Mouse (Mus musculus) bone marrow, adult 2 months (tissue): ENCODE measurements at regions not wholly inside any gene's neighbourhood (a gene's known extent, or its start where the extent isn't known, plus 50 kb on each side); places are given as distances from the start of the nearest gene placed in this dataset.
A peak's percentile ranks its signal among the peaks of the same experiment; 100 is the strongest.

Experiments used
- H3K27ac ChIP-seq: fragments of 200-500 bp; 2 replicates; pipeline ENCODE4 v1.5.1; 2012; ENCODE audit warnings: low read depth, mild to moderate bottlenecking, control low read depth, inconsistent platforms, low read length; ENCODE audit not compliant: control insufficient read depth, poor library complexity, insufficient read depth
- H3K4me1 ChIP-seq: fragments of 200-500 bp; 2 replicates; pipeline ENCODE4 v1.6.1; 2011; ENCODE audit warnings: low read length; ENCODE audit not compliant: control insufficient read depth, insufficient read depth
- H3K4me3 ChIP-seq: fragments of 200-500 bp; replicated peaks from 2 replicates; pipeline ENCODE3; 2011; ENCODE audit warnings: mild to moderate bottlenecking, low read depth, low read length, control low read depth; ENCODE audit not compliant: control insufficient read depth
- CTCF ChIP-seq: fragments of 200-500 bp; IDR thresholded peaks from 2 replicates; pipeline ENCODE4 v1.5.1; 2011; ENCODE audit warnings: low read length, control low read depth; ENCODE audit not compliant: control insufficient read depth, insufficient read depth
- POLR2A ChIP-seq: fragments of 200-500 bp; IDR thresholded peaks from 2 replicates; pipeline ENCODE4 v1.6.1; 2011; ENCODE audit warnings: low read depth, mild to moderate bottlenecking, control low read depth, low read length, borderline replicate concordance; ENCODE audit not compliant: control insufficient read depth
- WGBS: fragments of 180-500 bp; shearing (Covaris S2); methylation state at CpG from one replicate; pipeline ENCODE4 v1.1.7; 2018; 5-methylcytosine and 5-hydroxymethylcytosine counted together

GRCm38 (mm10) chr6:140894467-140894866 is 165.4 kb downstream of the Gm11077 start:
- no peaks in the 10 kb centered on the region for H3K4me1 ChIP-seq
- H3K27ac ChIP-seq = no peak overlapping the region
- WGBS = 79% methylated on average over 11 of the region's 11 CpGs
- H3K4me3 ChIP-seq = no peak overlapping the region
- TF ChIP-seq CTCF = no peak

GRCm38 (mm10) chr6:140895441-140895840 is 166.4 kb downstream of the Gm11077 start:
- no peak for TF ChIP-seq POLR2A
- no peak for TF ChIP-seq CTCF
- Histone ChIP-seq H3K27ac (no peak overlapping the region), H3K4me3 (no peak overlapping the region), H3K4me1 (no peaks in the 10 kb centered on the region)
- 48% methylated on average over 2 of the region's 2 CpGs for WGBS

GRCm38 (mm10) chr6:140897111-140897510 is 168.0 kb downstream of the Gm11077 start:
- TF ChIP-seq CTCF = no peak
- 67% methylated on average over 8 of the region's 8 CpGs for WGBS

GRCm38 (mm10) chr6:140924319-140924981 is 195.4 kb downstream of the Gm11077 start:
- H3K4me1 ChIP-seq = no peaks in the 10 kb centered on the region
- H3K4me3 ChIP-seq = no peak overlapping the region
- WGBS = 38% methylated on average over 12 of the region's 12 CpGs
- no peak overlapping the region for H3K27ac ChIP-seq
- TF ChIP-seq CTCF (peak; percentile 1; the same call in 1 of the 2 replicates), POLR2A (no peak)

More at GRCm38 (mm10) chr6:140897111-140897510, 168.0 kb downstream of the Gm11077 start:
- Histone ChIP-seq H3K4me1 (no peaks in the 10 kb centered on the region), H3K27ac (no peak overlapping the region), H3K4me3 (no peak overlapping the region)

- 82% methylated on average over 3 of the region's 3 CpGs for WGBS
- Histone ChIP-seq H3K27ac (no peak overlapping the region), H3K4me1 (no peaks in the 10 kb centered on the region), H3K4me3 (no peak overlapping the region)
- TF ChIP-seq POLR2A (no peak), CTCF (no peak)
Measured at GRCm38 (mm10) chr6:140927616-140928015, 198.5 kb downstream of the Gm11077 start.

- Histone ChIP-seq H3K4me3 (no peak overlapping the region), H3K4me1 (no peaks in the 10 kb centered on the region), H3K27ac (no peak overlapping the region)
- TF ChIP-seq CTCF = no peak
- no peak for TF ChIP-seq POLR2A
- WGBS = 77% methylated on average over 6 of the region's 6 CpGs
Measured at GRCm38 (mm10) chr6:140934286-140934685, 205.2 kb downstream of the Gm11077 start.

GRCm38 (mm10) chr6:140938025-140938424 is 208.9 kb downstream of the Gm11077 start:
- Histone ChIP-seq H3K4me1 (no peaks in the 10 kb centered on the region), H3K4me3 (no peak overlapping the region), H3K27ac (no peak overlapping the region)
- TF ChIP-seq POLR2A (no peak), CTCF (no peak)
- WGBS = 60% methylated on average over 1 of the region's 1 CpGs

GRCm38 (mm10) chr6:140946720-140947119 is 217.6 kb downstream of the Gm11077 start:
- no peak overlapping the region for H3K27ac ChIP-seq
- H3K4me3 ChIP-seq = no peak overlapping the region
- no peaks in the 10 kb centered on the region for H3K4me1 ChIP-seq
- WGBS = 52% methylated on average over 2 of the region's 2 CpGs
- TF ChIP-seq POLR2A = no peak
- no peak for TF ChIP-seq CTCF

GRCm38 (mm10) chr6:140950483-140950882 is 221.4 kb downstream of the Gm11077 start:
- no peak for TF ChIP-seq POLR2A
- TF ChIP-seq CTCF = no peak
- 82% methylated on average over 6 of the region's 6 CpGs for WGBS
- Histone ChIP-seq H3K27ac (no peak overlapping the region), H3K4me1 (no peaks in the 10 kb centered on the region), H3K4me3 (no peak overlapping the region)
